Mouse (Mus musculus) brain, embryonic 14.5 days (tissue): Measurements from ENCODE around the gene Gsk3b.

Source experiments
- CTCF ChIP-seq: fragments of 200-500 bp; IDR thresholded peaks from 2 replicates; pipeline ENCODE4 v1.5.1; 2012; ENCODE audit warnings: inconsistent platforms, mild to moderate bottlenecking, moderate library complexity, borderline replicate concordance; ENCODE audit not compliant: insufficient read depth, insufficient read length; ENCODE audit errors: extremely low read depth
- POLR2A ChIP-seq: fragments of 200-500 bp; IDR thresholded peaks from 2 replicates; pipeline ENCODE4 v1.6.1; 2012; ENCODE audit warnings: mild to moderate bottlenecking, inconsistent platforms, borderline replicate concordance; ENCODE audit not compliant: poor library complexity, insufficient read depth, insufficient read length, severe bottlenecking; ENCODE audit errors: extremely low read depth

GRCm38 (mm10) chr16:38236936-38237585, 148.3 kb downstream of the Gsk3b start:
- TF ChIP-seq CTCF (no peak), POLR2A (no peak)
